Mouse (Mus musculus) testis, adult 2 months (tissue): ENCODE measurements around the gene Ltbp4. TPM values are rescaled to one million over a fixed set of nuclear protein-coding genes. Genes with fewer than 3 reads are reported as not detected.

Source experiments
- H3K27ac ChIP-seq: fragments of 200-500 bp; 2 replicates; pipeline ENCODE4 v1.5.1; 2012; ENCODE audit warnings: low read depth, low read length; ENCODE audit not compliant: control insufficient read depth, insufficient read depth
- H3K27me3 ChIP-seq: fragments of 200-500 bp; 2 replicates; pipeline ENCODE4 v1.6.1; 2012; ENCODE audit warnings: mild to moderate bottlenecking, low read length, moderate library complexity; ENCODE audit not compliant: control insufficient read depth, insufficient read depth
- H3K36me3 ChIP-seq: fragments of 200-500 bp; 2 replicates; pipeline ENCODE4 v1.6.1; 2012; ENCODE audit warnings: mild to moderate bottlenecking, low read length; ENCODE audit not compliant: control insufficient read depth, insufficient read depth
- H3K4me1 ChIP-seq: fragments of 200-500 bp; 2 replicates; pipeline ENCODE4 v1.6.1; 2012; ENCODE audit warnings: low read length; ENCODE audit not compliant: control insufficient read depth, insufficient read depth
- H3K4me3 ChIP-seq: fragments of 200-500 bp; 2 replicates; pipeline ENCODE4 v1.5.1; 2012; ENCODE audit warnings: low read depth, mild to moderate bottlenecking, low read length, moderate library complexity, mixed read lengths; ENCODE audit not compliant: control insufficient read depth
- CTCF ChIP-seq: fragments of 200-500 bp; IDR thresholded peaks from 2 replicates; pipeline ENCODE4 v1.5.1; 2012; ENCODE audit warnings: low read depth, mild to moderate bottlenecking, inconsistent platforms, low read length, moderate library complexity; ENCODE audit not compliant: control insufficient read depth, insufficient read depth, insufficient replicate concordance
- POLR2A ChIP-seq: fragments of 200-500 bp; IDR thresholded peaks from 2 replicates; pipeline ENCODE4 v1.6.1; 2012; ENCODE audit warnings: low read depth, mild to moderate bottlenecking, inconsistent platforms, low read length, moderate library complexity; ENCODE audit not compliant: control insufficient read depth
- polyA plus RNA-seq: library from polyadenylated mRNA; depleted of rRNA; stranded (reverse); fragments of >200 nt; gene quantifications from 2 replicates; pipeline ENCODE4 v1.2.3, GENCODE M21; 2012

The Ltbp4 gene
- polyA plus RNA-seq, 1 experiment = 26.1 TPM

DNA sequence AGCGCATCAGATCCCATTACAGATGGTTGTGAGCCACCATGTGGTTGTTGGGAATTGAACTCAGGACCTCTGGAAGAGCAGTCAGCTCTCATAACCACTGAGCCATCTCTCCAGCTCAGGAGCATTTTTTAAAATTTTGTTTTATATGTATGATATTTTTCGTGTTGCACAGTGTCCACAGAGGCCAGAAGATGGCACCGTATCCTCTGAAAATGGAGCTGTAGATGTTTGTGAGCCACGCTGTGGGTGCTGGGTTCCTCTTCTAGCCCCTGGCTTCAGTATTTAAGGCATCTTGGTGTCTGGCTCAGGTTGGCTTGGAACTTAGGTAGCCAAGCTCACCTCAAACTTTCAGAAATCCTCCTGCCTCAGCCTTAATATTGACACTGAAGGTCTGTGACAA lies 41.0 kb downstream of the Ltbp4 start:
- TF ChIP-seq POLR2A (no peak), CTCF (no peak)
- Histone ChIP-seq H3K4me3 (no peak overlapping the region), H3K27ac (no peak overlapping the region), H3K27me3 (no peaks in the 10 kb centered on the region), H3K36me3 (no peaks in the 10 kb centered on the region), H3K4me1 (peaks cover 10% of the 10 kb centered on the region)

DNA sequence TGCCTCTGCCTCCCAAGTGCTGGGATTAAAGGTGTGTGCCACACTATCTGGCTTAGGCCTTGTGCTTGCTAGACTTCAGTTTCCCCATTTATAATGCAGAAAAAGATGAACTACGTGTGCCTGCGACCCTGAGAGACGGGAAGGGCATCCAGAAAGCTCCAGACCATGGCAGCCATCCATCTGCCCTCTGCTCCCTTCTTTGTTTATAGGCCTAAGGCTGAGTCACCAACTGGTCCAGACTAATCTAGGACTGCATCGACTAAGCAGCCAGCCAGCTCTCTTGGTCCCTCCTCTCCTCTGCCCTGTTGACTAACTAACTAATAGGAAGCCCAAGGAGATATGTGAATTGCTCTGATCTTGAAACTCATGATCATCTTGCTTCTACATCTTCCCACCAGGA lies 41.5 kb downstream of the Ltbp4 start:
- H3K4me1 ChIP-seq = peaks cover 10% of the 10 kb centered on the region
- H3K4me3 ChIP-seq = no peak overlapping the region
- TF ChIP-seq CTCF (no peak), POLR2A (no peak)
- H3K36me3 ChIP-seq = no peaks in the 10 kb centered on the region
- H3K27ac ChIP-seq = no peak overlapping the region
- H3K27me3 ChIP-seq = no peaks in the 10 kb centered on the region

DNA sequence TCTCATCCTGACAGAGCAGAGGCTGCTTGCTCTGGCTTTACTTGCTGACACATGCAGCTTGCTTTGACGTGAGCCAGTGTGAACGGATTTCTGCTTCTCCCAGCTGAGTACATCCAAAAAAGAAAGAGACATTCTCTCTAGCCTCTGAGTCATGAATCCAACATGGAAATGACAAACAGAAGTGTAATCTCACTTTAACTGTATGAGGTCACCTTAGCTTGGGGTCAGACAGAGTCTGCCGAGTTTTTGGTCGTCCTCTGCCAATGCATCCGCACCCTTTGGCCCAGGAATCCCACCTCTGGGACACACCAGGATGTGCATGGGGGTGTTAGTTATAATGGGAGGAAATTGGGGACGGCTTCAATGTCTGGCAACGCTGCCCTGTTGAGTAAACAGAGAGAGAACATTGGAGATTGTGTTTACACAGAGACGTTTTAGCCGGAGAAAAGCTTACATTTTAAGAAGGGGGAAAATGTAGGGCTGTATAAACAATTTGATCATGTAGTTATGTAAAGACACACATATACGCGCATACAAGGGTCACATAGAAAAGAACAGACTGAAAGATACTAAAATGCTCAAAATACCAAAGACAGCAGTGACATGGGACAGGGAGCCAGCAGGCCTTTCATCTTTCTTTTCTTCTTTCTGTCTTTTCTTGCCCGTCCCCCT lies 45.6 kb downstream of the Ltbp4 start:
- H3K27ac ChIP-seq = no peak overlapping the region
- no peaks in the 10 kb centered on the region for H3K27me3 ChIP-seq
- no peaks in the 10 kb centered on the region for H3K4me1 ChIP-seq
- TF ChIP-seq POLR2A (no peak), CTCF (no peak)
- H3K36me3 ChIP-seq = no peaks in the 10 kb centered on the region
- no peak overlapping the region for H3K4me3 ChIP-seq

GRCm38 (mm10) chr7:27290555-27290954 lies 46.9 kb downstream of the Ltbp4 start:
- Histone ChIP-seq H3K36me3 (no peaks in the 10 kb centered on the region), H3K4me1 (peaks cover 2% of the 10 kb centered on the region), H3K4me3 (no peak overlapping the region), H3K27me3 (no peaks in the 10 kb centered on the region), H3K27ac (no peak overlapping the region)
- TF ChIP-seq POLR2A (no peak), CTCF (no peak)

- TF ChIP-seq POLR2A (no peak), CTCF (no peak)
- Histone ChIP-seq H3K27ac (no peak overlapping the region), H3K27me3 (no peaks in the 10 kb centered on the region), H3K4me3 (no peak overlapping the region), H3K36me3 (no peaks in the 10 kb centered on the region), H3K4me1 (peaks cover 16% of the 10 kb centered on the region)
These were observed 48.8 kb downstream of the Ltbp4 start for GRCm38 (mm10) chr7:27288732-27289131.

DNA sequence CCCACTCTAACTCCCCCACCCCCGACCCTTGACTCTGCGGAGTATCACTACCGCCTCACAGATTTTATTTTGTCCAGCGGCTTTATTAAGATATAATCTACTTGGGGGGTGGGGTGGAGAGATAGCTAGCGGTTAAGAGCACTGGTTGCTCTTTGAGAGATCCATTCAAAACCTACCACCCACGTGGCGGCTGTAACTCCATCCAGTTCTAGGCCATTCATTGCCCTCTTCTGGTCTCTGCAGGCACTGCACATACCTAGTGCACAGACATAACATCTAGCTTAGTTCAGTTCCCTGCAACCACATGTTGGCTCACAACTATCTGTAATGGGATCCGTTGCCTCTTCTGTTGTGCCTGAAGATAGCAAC lies 51.8 kb downstream of the Ltbp4 start:
- H3K36me3 ChIP-seq = no peaks in the 10 kb centered on the region
- H3K27ac ChIP-seq = no peak overlapping the region
- H3K4me3 ChIP-seq = no peak overlapping the region
- H3K4me1 ChIP-seq = peaks cover 16% of the 10 kb centered on the region
- no peaks in the 10 kb centered on the region for H3K27me3 ChIP-seq
- TF ChIP-seq CTCF = peak; percentile 43; the same call in 1 of the 2 replicates
- no peak for TF ChIP-seq POLR2A

DNA sequence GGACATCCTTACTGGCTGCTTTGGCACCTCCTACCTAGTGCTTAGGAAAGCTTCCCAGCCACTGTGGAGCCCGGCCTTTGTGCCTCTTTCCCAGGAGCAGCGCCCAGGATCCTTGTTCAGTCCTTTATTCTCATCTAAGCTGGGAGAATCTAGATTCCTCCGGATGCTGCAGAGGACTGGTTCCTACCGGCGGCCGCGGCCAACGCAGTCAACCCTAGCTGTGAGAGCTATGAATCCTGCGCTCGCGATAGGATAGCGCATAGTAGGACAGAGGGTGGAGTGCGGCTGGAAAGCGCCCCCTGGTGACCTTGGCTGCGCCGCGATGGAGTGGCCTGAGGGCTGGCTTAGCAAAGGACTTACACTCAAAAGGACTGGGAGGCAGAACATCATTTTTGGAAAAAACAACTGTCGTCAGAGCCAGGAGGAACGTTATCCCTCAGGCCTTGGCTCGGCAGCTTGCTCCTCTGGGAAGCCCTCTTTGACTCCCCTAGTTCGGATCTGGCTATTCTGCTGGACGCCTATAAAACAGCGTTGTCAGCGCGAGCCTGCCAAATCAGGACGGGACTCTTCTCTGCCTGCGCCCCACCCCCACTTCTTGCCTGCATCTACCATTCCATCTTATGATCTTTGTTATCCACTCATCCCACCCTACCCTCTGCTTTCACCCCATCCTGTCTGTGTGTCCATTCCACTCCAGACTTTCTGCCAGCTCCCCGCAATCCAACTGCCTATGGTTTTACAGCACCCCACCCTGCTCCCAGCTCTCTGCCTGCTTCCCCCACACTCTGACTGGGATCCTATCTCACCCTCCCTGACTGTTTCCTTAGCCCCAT lies 52.4 kb downstream of the Ltbp4 start:
- Histone ChIP-seq H3K27ac (peak overlapping the region; percentile 57), H3K4me3 (peak overlapping the region; percentile 11; the same call in 1 of the 2 replicates)

More for the DNA sequence above, 52.4 kb downstream of the Ltbp4 start:
- peaks cover 16% of the 10 kb centered on the region for H3K4me1 ChIP-seq
- no peaks in the 10 kb centered on the region for H3K27me3 ChIP-seq
- H3K36me3 ChIP-seq = no peaks in the 10 kb centered on the region
- TF ChIP-seq CTCF = no peak; the same call in 1 of the 2 replicates
- 0 out of 2 replicates have a peak, but pooled peaks have one; percentile 13 for TF ChIP-seq POLR2A
